23 mouse cellular contexts compared by ENCODE assay signal in genomic region chr11:77096581-77096980, GRCm38 (mm10). TPM values are rescaled to one million over a fixed set of nuclear protein-coding genes. Genes with fewer than 3 reads are reported as not detected.
A peak's percentile ranks its signal among the peaks of the same experiment; 100 is the strongest.
DNase-seq lines count a peak whose midpoint lies in the region; ATAC-seq and TF ChIP-seq lines count a peak whose summit lies in the region.
"Had no signal": no experiment of that assay in that cellular context is flagged by ENCODE, and none has a peak within 500 bp of the region (broad histone marks: within the 10 kb centered on the region; RNA-seq: fewer than 3 reads in every experiment).

No protein-coding gene starts in this region.

- H3K4me3 ChIP-seq in forebrain, embryonic 14.5 days (ENCODE audit: low read depth, low read length), result no peak overlapping the region
- no peak overlapping the region for H3K4me3 ChIP-seq in forebrain, postnatal 0 days (ENCODE audit: low read depth, low read length)
- no peak overlapping the region for H3K4me3 ChIP-seq in kidney, embryonic 15.5 days (replicated peaks)
- H3K4me3 ChIP-seq: embryonic facial prominence, embryonic 15.5 days; forebrain, embryonic 15.5 days; heart, adult 2 months; heart, embryonic 15.5 days; hindbrain, embryonic 10.5 days; left cerebral cortex, adult 2 months; liver, embryonic 13.5 days had no signal

- peak; percentile 19 for DNase-seq in forebrain, embryonic 14.5 days (ENCODE audit: low spot score)
- DNase-seq in forebrain, postnatal 0 days, result no peak
- DNase-seq in kidney, postnatal 10 days, result peak; percentile 50
- peak; percentile 28 for DNase-seq in lung, postnatal 10 days
- DNase-seq in lung, postnatal 4 days, result no peak
- peak; percentile 18 for DNase-seq in mesoderm, embryonic 11.5 days (ENCODE audit: low read depth, low spot score)
- DNase-seq: adrenal gland, postnatal 10 days; cerebellum, adult 2 months; cerebellum, postnatal 25 days; gastrocnemius, postnatal 25 days; layer of hippocampus, adult 9-11 months; liver, embryonic 13.5 days; thymus, adult 18-20 months; thymus, postnatal 36 days had no signal

- H3K9me3 ChIP-seq in forebrain, embryonic 14.5 days (replicated peaks; ENCODE audit: control insufficient read depth, low read length), result no peaks in the 10 kb centered on the region
- H3K9me3 ChIP-seq in forebrain, postnatal 0 days (ENCODE audit: low read length), result no peaks in the 10 kb centered on the region
- H3K9me3 ChIP-seq in kidney, embryonic 15.5 days (replicated peaks), result no peaks in the 10 kb centered on the region
- H3K9me3 ChIP-seq: embryonic facial prominence, embryonic 15.5 days; forebrain, embryonic 15.5 days; heart, embryonic 15.5 days; hindbrain, embryonic 10.5 days; liver, embryonic 13.5 days had no signal

- H3K4me2 ChIP-seq in forebrain, embryonic 14.5 days (ENCODE audit: low read length), result no peak overlapping the region
- no peak overlapping the region for H3K4me2 ChIP-seq in forebrain, postnatal 0 days (ENCODE audit: low read depth)
- H3K4me2 ChIP-seq in kidney, embryonic 15.5 days, result no peak overlapping the region
- H3K4me2 ChIP-seq: embryonic facial prominence, embryonic 15.5 days; forebrain, embryonic 15.5 days; heart, embryonic 15.5 days; liver, embryonic 13.5 days had no signal

- TF ChIP-seq CTCF in forebrain, postnatal 0 days (IDR thresholded peaks at IDR 0.05; ENCODE audit: low read depth), result no peak

- WGBS in forebrain, embryonic 14.5 days, result 55% methylated on average over 3 of the region's 3 CpGs
- WGBS in forebrain, postnatal 0 days, result 59% methylated on average over 3 of the region's 3 CpGs
- WGBS in kidney, embryonic 15.5 days, result 68% methylated on average over 3 of the region's 3 CpGs

- H3K36me3 ChIP-seq in forebrain, embryonic 14.5 days (ENCODE audit: control insufficient read depth, insufficient read depth, low read length), result no peaks in the 10 kb centered on the region
- H3K36me3 ChIP-seq in forebrain, postnatal 0 days (ENCODE audit: insufficient read depth), result no peaks in the 10 kb centered on the region
- H3K36me3 ChIP-seq in kidney, embryonic 15.5 days, result no peaks in the 10 kb centered on the region
- H3K36me3 ChIP-seq: embryonic facial prominence, embryonic 15.5 days; forebrain, embryonic 15.5 days; heart, embryonic 15.5 days; hindbrain, embryonic 10.5 days; liver, embryonic 13.5 days had no signal

- no peaks in the 10 kb centered on the region for H3K27me3 ChIP-seq in forebrain, embryonic 14.5 days (replicated peaks; ENCODE audit: control insufficient read depth, insufficient read depth, low read length)
- no peaks in the 10 kb centered on the region for H3K27me3 ChIP-seq in forebrain, postnatal 0 days (ENCODE audit: insufficient read depth, low read length)
- H3K27me3 ChIP-seq in kidney, embryonic 15.5 days, result no peaks in the 10 kb centered on the region
- H3K27me3 ChIP-seq: embryonic facial prominence, embryonic 15.5 days; forebrain, embryonic 15.5 days; heart, embryonic 15.5 days; liver, embryonic 13.5 days had no signal

- H3K27ac ChIP-seq in forebrain, embryonic 14.5 days (ENCODE audit: low read depth, low read length), result no peak overlapping the region
- H3K27ac ChIP-seq in forebrain, postnatal 0 days (ENCODE audit: low read depth, low read length), result no peak overlapping the region
- no peak overlapping the region for H3K27ac ChIP-seq in kidney, embryonic 15.5 days
- H3K27ac ChIP-seq: embryonic facial prominence, embryonic 15.5 days; forebrain, embryonic 15.5 days; heart, adult 2 months; heart, embryonic 15.5 days; hindbrain, embryonic 10.5 days; left cerebral cortex, adult 2 months; liver, embryonic 13.5 days had no signal

- H3K4me1 ChIP-seq in forebrain, embryonic 14.5 days (ENCODE audit: control insufficient read depth, insufficient read depth, low read length), result no peaks in the 10 kb centered on the region
- no peaks in the 10 kb centered on the region for H3K4me1 ChIP-seq in forebrain, postnatal 0 days (ENCODE audit: insufficient read depth)
- H3K4me1 ChIP-seq in kidney, embryonic 15.5 days, result peaks cover 17% of the 10 kb centered on the region

- H3K9ac ChIP-seq in forebrain, embryonic 14.5 days (ENCODE audit: low read length), result no peak overlapping the region
- H3K9ac ChIP-seq in forebrain, postnatal 0 days, result no peak overlapping the region
- no peak overlapping the region for H3K9ac ChIP-seq in kidney, embryonic 15.5 days
- H3K9ac ChIP-seq: embryonic facial prominence, embryonic 15.5 days; forebrain, embryonic 15.5 days; heart, embryonic 15.5 days; liver, embryonic 13.5 days had no signal

- ATAC-seq in forebrain, embryonic 14.5 days, result no peak
- no peak for ATAC-seq in forebrain, postnatal 0 days
- no peak for ATAC-seq in kidney, embryonic 15.5 days (replicated peaks; ENCODE audit: low FRiP score)
- ATAC-seq: forebrain, embryonic 15.5 days; hindbrain, embryonic 16.5 days; intestine, embryonic 16.5 days had no signal

RNA-seq across cellular contexts. Expression of gene Nsrp1, which starts 18.3 kb away (rescaled TPM):
- polyA plus RNA-seq in forebrain, embryonic 14.5 days (2014; fragmentation: Nextera tagmentation; extraction: Ambion mirVana), result 38.7 and 51.0 TPM in 2 replicates
- total RNA-seq in forebrain, postnatal 0 days (2014; rRNA removed), result 4.2 and 5.7 TPM in 2 replicates
- 46.4 and 49.9 TPM in 2 replicates for polyA plus RNA-seq in forebrain, postnatal 0 days (2015; fragmentation: Nextera tagmentation; extraction: Ambion mirVana)
- 75.1 and 77.7 TPM in 2 replicates for polyA plus RNA-seq in kidney, embryonic 15.5 days (2015; fragmentation: Nextera tagmentation; extraction: Ambion mirVana)

Comparison
In these comparisons a context has a peak if more than half of its experiments do, and no peak if none do; other contexts are left out.
1. DNase-seq: peak in forebrain, embryonic 14.5 days (single experiment), kidney, postnatal 10 days (single experiment), lung, postnatal 10 days (single experiment) and mesoderm, embryonic 11.5 days (single experiment); none in forebrain, postnatal 0 days (single experiment) and lung, postnatal 4 days (0 of 2).